Mouse (Mus musculus) midbrain, embryonic 16.5 days (tissue): ENCODE results near the gene Tln1. TPM values are rescaled to one million over a fixed set of nuclear protein-coding genes. Genes with fewer than 3 reads are reported as not detected.

Experiments used
- ATAC-seq: fragments of 200-750 bp; cut with Nextera tagmentation; 2 replicates; pipeline ENCODE4 v1.8.0; 2017; ENCODE audit warnings: moderate TSS enrichment
- H3K27ac ChIP-seq: fragments of 300-500 bp; sonication (generic); 2 replicates; pipeline ENCODE4 v1.5.1; 2014; ENCODE audit warnings: mild to moderate bottlenecking, low read length, mixed read lengths
- H3K27me3 ChIP-seq: fragments of 300-500 bp; sonication (generic); 2 replicates; pipeline ENCODE4 v1.6.1; 2014; ENCODE audit warnings: low read depth, low read length, mixed read lengths; ENCODE audit not compliant: control insufficient read depth, insufficient read depth
- H3K36me3 ChIP-seq: fragments of 300-500 bp; sonication (generic); 2 replicates; pipeline ENCODE4 v1.6.1; 2014; ENCODE audit warnings: mild to moderate bottlenecking, low read length, moderate library complexity, mixed read lengths; ENCODE audit not compliant: control insufficient read depth, insufficient read depth
- H3K4me1 ChIP-seq: fragments of 300-500 bp; sonication (generic); 2 replicates; pipeline ENCODE4 v1.6.1; 2014; ENCODE audit warnings: mild to moderate bottlenecking, low read length, mixed read lengths; ENCODE audit not compliant: control insufficient read depth, insufficient read depth
- H3K4me2 ChIP-seq: fragments of 300-500 bp; sonication (generic); 2 replicates; pipeline ENCODE4 v1.6.1; 2014; ENCODE audit warnings: mild to moderate bottlenecking, low read length, mixed read lengths
- H3K4me3 ChIP-seq: fragments of 300-500 bp; sonication (generic); 2 replicates; pipeline ENCODE4 v1.5.1; 2014; ENCODE audit warnings: low read depth, mild to moderate bottlenecking, low read length, moderate library complexity, mixed read lengths
- H3K9ac ChIP-seq: fragments of 300-500 bp; sonication (generic); 2 replicates; pipeline ENCODE4 v1.6.1; 2014; ENCODE audit warnings: low read depth, low read length, mixed read lengths
- H3K9me3 ChIP-seq: fragments of 300-500 bp; sonication (generic); replicated peaks from 2 replicates; pipeline ENCODE4 v1.6.1; 2014; ENCODE audit warnings: mild to moderate bottlenecking, low read length, mixed read lengths; ENCODE audit not compliant: control insufficient read depth, poor library complexity, severe bottlenecking
- WGBS: fragments of 180-500 bp; shearing (Covaris S2); extraction: QIAGEN DNeasy Blood & Tissue Kit; methylation state at CpG from one replicate; pipeline ENCODE4 v1.1.7; 2014; 5-methylcytosine and 5-hydroxymethylcytosine counted together
- polyA plus RNA-seq: library from polyadenylated mRNA; unstranded; fragments of >200 nt; fragmentation: Nextera tagmentation; extraction: Ambion mirVana; gene quantifications from 2 replicates; pipeline ENCODE4 v1.2.1, GENCODE M21; 2015

Gene Tln1
- polyA plus RNA-seq, 1 experiment from 2014 or later = 62.9 TPM

DNA sequence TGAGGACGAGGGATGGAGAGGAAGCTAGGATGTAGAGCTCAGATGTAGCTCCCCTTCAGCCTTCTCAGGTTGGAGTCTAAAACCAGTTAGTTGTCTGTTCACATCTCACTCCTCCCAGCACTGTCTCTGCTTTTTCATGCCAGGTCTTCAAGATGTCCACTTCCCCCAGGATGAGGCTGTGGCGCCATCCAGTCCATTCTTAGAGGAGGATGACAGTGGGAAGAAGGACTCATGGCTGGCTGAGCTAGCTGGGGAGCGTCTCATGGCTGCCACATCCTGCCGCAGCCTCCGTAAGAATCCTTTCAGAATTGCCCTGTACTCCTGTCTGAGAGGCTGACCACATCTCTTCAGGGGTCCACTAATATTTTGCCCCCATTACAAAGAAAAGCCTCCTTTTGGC lies 18.2 kb upstream of the Tln1 start:
- peaks cover 24% of the 10 kb centered on the region for H3K36me3 ChIP-seq
- H3K4me3 ChIP-seq = no peak overlapping the region
- WGBS = 92% methylated on average over 5 of the region's 5 CpGs
- no peak for ATAC-seq
- H3K9ac ChIP-seq = no peak overlapping the region; the same call in 1 of the 2 replicates
- H3K4me1 ChIP-seq = peaks cover 30% of the 10 kb centered on the region
- H3K27ac ChIP-seq = no peak overlapping the region
- H3K4me2 ChIP-seq = no peak overlapping the region
- no peaks in the 10 kb centered on the region for H3K27me3 ChIP-seq
- no peaks in the 10 kb centered on the region for H3K9me3 ChIP-seq

DNA sequence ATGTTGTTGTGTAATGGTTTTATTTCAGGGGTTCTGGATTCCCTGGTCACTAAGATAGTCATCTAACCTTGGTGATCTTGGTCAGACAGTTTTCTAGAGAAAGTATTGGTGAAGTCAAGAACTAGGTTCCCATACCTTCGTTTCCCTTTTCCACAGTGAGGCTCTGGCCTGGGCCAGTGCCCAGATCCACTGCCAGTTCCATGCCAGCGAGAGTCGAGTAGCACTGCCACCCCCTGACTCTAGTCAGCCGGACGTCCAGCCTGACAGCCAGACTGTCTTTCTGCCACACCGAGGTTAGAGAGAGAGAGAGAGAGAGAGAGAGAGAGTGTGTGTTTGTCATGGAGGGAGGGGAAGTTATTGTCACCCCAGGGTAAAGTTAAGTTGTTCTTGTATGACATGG lies 17.2 kb upstream of the Tln1 start:
- Histone ChIP-seq H3K36me3 (peaks cover 24% of the 10 kb centered on the region), H3K4me1 (peaks cover 40% of the 10 kb centered on the region), H3K4me2 (peak overlapping the region; percentile 92), H3K9me3 (no peaks in the 10 kb centered on the region), H3K4me3 (peak overlapping the region; percentile 87), H3K9ac (peak overlapping the region; percentile 97; the same call in 1 of the 2 replicates), H3K27me3 (no peaks in the 10 kb centered on the region), H3K27ac (no peak overlapping the region)
- 86% methylated on average over 6 of the region's 6 CpGs for WGBS
- no peak for ATAC-seq

DNA sequence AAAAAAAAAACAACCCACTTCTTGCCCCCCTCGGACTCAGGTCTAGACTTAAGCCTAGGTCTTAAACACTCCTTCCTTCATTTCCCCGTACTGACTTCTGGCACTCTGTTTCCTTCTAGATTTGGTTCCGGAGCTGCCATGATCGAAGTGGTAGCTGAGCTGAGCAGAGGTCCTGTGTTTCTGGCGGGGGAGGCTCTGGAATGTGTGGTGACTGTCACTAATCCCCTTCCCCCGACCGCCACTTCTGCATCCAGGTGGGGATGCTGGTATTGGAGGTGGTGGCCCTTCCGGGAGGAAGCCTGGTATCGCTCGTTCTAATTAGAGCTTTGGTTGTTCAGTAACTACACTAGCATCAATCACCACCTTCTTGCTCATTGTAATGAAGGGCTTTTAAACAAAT lies 16.8 kb upstream of the Tln1 start:
- Histone ChIP-seq H3K4me2 (peak overlapping the region; percentile 92), H3K27me3 (no peaks in the 10 kb centered on the region), H3K4me1 (peaks cover 42% of the 10 kb centered on the region), H3K9ac (peak overlapping the region; percentile 97), H3K4me3 (peak overlapping the region; percentile 87), H3K27ac (peak overlapping the region; percentile 84), H3K9me3 (no peaks in the 10 kb centered on the region), H3K36me3 (peaks cover 23% of the 10 kb centered on the region)
- WGBS = 9% methylated on average over 10 of the region's 10 CpGs
- no peak for ATAC-seq

DNA sequence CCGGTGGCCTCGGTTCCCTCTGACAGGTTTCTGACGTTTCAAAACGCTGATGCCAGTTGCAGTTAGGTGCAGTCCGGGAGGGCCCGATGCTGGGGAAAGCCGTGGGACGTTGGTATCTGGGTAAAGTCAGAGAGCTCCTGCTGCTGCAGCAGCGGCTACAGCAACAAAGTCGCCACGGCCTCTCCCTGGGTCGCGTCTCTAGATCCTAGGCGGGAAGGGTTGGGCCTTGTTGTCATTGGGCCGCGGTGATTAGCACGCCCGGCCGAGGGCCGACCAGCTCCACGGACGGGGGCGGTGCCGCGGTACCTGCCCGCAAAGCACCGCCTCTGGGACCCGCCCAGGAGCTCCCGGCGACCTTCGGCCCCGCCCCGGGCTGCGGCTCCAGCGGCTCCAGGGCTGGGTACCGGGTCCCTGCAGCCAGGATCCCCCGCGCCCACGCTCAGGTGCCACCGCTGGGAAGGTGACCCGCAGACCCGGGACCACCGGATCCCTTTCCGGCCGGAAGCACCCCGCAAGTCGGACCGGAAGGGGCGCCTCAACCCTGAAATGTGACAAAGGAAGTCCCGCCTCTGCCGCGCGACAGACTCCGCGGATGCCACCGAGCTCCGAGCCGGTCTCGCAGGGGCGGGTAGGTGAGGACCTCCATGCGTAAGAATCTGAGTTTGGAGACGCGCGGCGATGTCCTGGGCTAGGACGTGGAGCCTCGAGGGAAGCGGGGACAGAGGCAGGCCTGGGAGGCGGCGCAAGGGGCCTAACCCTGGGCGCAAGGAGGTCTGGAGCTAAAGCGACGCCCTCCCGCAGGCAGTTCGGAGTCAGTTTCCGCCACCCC lies 16.1 kb upstream of the Tln1 start, which contains the start of the genes Rgp1 and Gba2:
Gene Rgp1 (plus strand): TSS at position 340 of the 829 bp plus-strand sequence.
Gene Gba2 (minus strand): TSS at position 498 of the 829 bp plus-strand sequence.
- Histone ChIP-seq H3K9ac (peak within 1 kb of the TSS; percentile 97), H3K9me3 (no peaks in the 10 kb centered on the region), H3K27me3 (no peaks in the 10 kb centered on the region), H3K4me1 (peaks cover 43% of the 10 kb centered on the region), H3K36me3 (peaks cover 16% of the 10 kb centered on the region), H3K4me2 (peak within 1 kb of the TSS; percentile 92), H3K4me3 (peak within 1 kb of the TSS; percentile 87), H3K27ac (peak within 1 kb of the TSS; percentile 84)
- under 1% methylated on average over 76 of the region's 76 CpGs for WGBS
- peak; percentile 88 for ATAC-seq

DNA sequence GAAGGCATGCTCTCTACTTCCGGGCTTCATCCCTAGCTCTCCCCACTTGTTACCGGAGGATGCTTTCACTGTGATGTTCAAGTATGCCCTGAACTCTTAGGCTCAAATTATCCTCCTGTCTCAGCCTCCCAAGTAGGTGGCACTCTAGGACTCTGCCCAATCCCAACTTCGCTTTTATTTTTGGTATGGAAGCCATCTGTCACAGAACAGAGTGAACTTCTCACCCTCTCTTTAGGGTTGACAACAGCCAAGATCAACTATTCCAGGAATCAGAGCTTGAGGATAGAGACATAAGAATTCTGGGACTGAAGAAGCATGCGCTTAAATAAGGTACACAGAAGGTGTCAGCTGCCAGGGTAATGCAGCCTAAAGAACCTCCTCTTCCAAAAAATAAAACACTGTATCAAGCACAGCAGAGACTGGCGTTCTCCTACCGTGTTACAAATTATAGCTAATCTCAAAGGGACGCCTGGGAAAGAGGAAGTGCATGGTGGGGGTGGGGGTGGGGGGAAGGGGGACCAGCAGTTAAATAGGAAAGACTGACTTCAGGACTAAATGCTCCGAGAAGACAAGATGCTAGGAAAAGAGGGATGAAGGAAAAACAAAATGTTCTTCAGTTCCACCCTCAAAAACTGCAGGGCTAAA lies 14.9 kb upstream of the Tln1 start:
- Histone ChIP-seq H3K9ac (peak overlapping the region; percentile 97), H3K9me3 (no peaks in the 10 kb centered on the region), H3K4me2 (peak overlapping the region; percentile 90), H3K4me1 (peaks cover 43% of the 10 kb centered on the region), H3K36me3 (peaks cover 14% of the 10 kb centered on the region), H3K27ac (no peak overlapping the region), H3K27me3 (no peaks in the 10 kb centered on the region), H3K4me3 (peak overlapping the region; percentile 87)
- WGBS = 59% methylated on average over 8 of the region's 8 CpGs
- ATAC-seq = no peak

DNA sequence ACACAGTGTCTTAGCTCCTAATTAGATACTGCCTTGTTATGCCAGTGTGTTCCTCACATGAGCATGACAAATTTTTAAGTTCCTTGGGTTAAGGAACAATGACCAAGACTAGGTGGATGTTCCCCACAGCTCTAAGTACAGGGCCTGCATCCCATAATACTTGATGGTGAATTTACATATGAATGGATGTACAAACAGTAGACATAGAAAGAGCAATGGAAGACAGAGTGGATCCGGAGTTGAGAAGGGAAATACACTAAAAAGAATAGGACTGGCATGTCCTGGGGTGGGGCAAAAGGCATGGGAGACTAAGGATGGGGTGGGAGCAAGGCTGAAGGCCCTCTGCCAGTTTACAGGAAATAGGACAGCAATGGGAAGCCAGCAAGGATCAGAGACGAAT lies 12.9 kb upstream of the Tln1 start:
- H3K27ac ChIP-seq = no peak overlapping the region
- WGBS = 45% methylated on average over 2 of the region's 2 CpGs
- peak overlapping the region; percentile 90 for H3K4me2 ChIP-seq
- H3K9me3 ChIP-seq = no peaks in the 10 kb centered on the region
- no peak overlapping the region for H3K4me3 ChIP-seq
- no peaks in the 10 kb centered on the region for H3K27me3 ChIP-seq
- no peak for ATAC-seq
- H3K4me1 ChIP-seq = peaks cover 43% of the 10 kb centered on the region
- H3K9ac ChIP-seq = no peak overlapping the region
- peaks cover 14% of the 10 kb centered on the region for H3K36me3 ChIP-seq

DNA sequence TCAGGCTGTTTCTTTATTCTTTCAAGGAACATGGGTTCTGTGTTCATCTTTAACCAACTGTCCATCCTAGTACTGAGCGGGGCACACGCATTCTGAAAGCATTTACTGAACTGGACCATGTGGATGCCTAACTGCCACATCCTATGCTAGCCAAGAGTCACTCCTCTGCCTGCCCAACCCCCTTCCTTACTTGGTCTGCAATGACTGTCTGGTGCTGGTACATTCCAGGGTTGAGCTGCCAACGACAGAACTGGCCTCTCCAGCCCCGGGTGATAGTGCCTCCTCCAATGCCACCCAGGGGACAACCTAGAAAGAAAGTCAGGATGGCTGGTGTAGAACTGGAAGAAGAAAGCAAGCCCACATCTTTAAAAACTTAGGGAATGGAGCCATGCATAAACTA lies 11.1 kb upstream of the Tln1 start:
- H3K4me1 ChIP-seq = peaks cover 34% of the 10 kb centered on the region
- H3K36me3 ChIP-seq = peaks cover 27% of the 10 kb centered on the region
- no peaks in the 10 kb centered on the region for H3K27me3 ChIP-seq
- H3K9ac ChIP-seq = no peak overlapping the region
- 90% methylated on average over 4 of the region's 4 CpGs for WGBS
- no peak for ATAC-seq
- no peaks in the 10 kb centered on the region for H3K9me3 ChIP-seq
- no peak overlapping the region for H3K27ac ChIP-seq
- H3K4me2 ChIP-seq = no peak overlapping the region
- no peak overlapping the region for H3K4me3 ChIP-seq

DNA sequence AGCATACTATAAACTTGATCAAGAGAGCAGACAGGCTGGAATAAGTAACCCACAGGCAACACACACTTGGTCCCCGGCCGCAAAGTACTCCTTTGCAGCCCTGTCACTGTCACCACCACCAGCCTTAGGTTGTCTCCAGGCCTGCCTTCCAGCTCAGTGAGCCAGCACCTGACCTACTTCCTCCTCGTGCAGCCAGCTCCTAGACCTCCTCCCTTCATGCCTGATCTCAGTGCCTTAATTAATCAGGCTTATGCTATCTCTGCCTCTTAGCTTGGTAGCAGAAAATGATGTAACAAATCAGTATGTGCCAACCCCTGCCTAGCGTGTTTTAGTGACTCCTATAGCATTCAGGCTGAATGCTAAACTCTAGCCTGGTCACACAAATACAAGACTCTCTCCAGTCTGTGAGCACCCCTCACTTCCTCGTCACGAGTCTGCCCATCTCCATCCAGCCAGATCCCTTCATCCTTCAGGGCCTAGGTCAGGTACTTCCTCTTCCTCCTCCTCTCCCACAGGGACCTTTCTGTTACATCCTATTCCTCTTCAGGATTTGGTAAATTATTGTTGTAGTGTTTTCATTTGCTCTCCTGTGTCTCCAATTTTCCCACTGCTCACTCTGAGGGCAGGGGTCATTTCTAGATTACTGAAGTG lies 9.0 kb upstream of the Tln1 start:
- H3K27ac ChIP-seq = no peak overlapping the region
- peaks cover 44% of the 10 kb centered on the region for H3K36me3 ChIP-seq
- peaks cover 21% of the 10 kb centered on the region for H3K4me1 ChIP-seq
- no peak overlapping the region for H3K9ac ChIP-seq
- 85% methylated on average over 6 of the region's 6 CpGs for WGBS
- no peaks in the 10 kb centered on the region for H3K27me3 ChIP-seq
- H3K9me3 ChIP-seq = no peaks in the 10 kb centered on the region
- ATAC-seq = no peak
- H3K4me3 ChIP-seq = no peak overlapping the region
- no peak overlapping the region for H3K4me2 ChIP-seq
